Mouse (Mus musculus): Measurements from ENCODE around the gene Xylt1. TPM values are rescaled to one million over a fixed set of nuclear protein-coding genes. Genes with fewer than 3 reads are reported as not detected.

The Xylt1 gene
- polyA plus RNA-seq, 1 experiment from 2014 or later = 0.52 TPM

DNA sequence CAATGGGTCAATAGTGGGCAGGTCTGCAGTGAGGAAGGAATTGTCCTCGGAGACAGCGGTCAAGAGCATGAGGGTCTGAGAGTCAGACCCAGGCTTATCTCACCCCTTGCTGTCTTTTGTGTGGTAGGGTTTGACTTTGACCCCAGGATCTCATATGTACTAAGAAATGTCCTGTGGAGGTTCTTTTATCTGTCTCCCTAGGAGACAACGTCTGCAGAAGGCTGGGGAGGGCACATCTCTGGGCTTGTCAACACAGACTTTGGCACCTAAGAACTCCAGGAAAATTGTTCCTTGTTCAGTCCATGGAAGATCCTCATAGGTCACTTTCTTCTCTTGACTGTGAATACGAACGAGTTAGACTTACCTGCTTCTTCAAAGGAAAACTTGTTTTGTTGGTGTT, 109.2 kb downstream of the Xylt1 start:
- 0 out of 2 replicates have a peak overlapping the region, but pooled peaks have one; percentile 21 for H3K27ac ChIP-seq (ENCODE audit: low read depth, low read length)
- no peak overlapping the region for H3K4me3 ChIP-seq (ENCODE audit: low read depth, low read length)
- peak; percentile 77 for ATAC-seq
- H3K4me1 ChIP-seq (replicated peaks; ENCODE audit: control insufficient read depth, insufficient read depth, low read length) = peaks cover 3% of the 10 kb centered on the region; the same call in 1 of the 2 replicates
- H3K27me3 ChIP-seq (replicated peaks; ENCODE audit: control insufficient read depth, insufficient read depth, low read length) = no peaks in the 10 kb centered on the region
- no peak overlapping the region for H3K4me2 ChIP-seq (replicated peaks; ENCODE audit: low read depth)
- no peaks in the 10 kb centered on the region for H3K9me3 ChIP-seq (ENCODE audit: control insufficient read depth)
- no peaks in the 10 kb centered on the region for H3K36me3 ChIP-seq (ENCODE audit: control insufficient read depth, insufficient read depth)
- TF ChIP-seq CTCF (IDR thresholded peaks at IDR 0.05; ENCODE audit: low read depth) = no peak
- no peak overlapping the region for H3K9ac ChIP-seq (ENCODE audit: low read depth, low read length)
- WGBS = 39% methylated on average over 5 of the region's 5 CpGs

DNA sequence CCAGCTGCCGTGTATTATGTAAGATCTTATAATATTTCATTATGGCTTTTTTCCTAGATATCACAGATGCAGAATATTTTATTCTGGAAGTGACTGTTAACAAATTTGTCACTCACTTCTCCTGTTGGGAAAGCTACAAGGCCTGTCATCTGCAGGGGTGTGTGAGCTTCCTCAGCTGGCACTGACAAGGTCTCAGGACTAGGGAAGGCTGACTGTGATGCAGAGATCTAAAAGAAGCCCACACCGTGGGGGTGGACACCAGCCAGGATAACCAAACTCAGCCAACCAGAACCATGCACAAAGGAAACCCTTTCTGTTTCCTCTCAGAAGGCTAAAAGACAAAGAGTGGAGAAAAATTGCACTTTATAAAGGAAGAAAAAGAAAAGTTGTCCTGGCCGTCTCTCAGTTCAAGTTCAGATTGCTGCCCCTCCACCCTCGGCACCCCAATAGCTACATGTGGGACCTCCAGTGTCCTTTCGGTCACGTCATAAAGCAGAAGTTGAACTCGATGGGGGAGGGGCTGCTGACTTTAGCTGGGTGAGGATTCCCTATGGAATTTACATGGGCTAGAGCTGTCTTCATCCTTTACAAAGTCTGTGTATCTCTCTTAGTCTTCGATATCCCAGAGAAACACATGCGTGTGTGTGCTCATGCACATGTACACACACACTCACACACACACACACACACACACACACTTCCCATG, 109.9 kb downstream of the Xylt1 start:
- no peak for TF ChIP-seq CTCF (IDR thresholded peaks at IDR 0.05; ENCODE audit: low read depth)
- 80% methylated on average over 9 of the region's 9 CpGs for WGBS

DNA sequence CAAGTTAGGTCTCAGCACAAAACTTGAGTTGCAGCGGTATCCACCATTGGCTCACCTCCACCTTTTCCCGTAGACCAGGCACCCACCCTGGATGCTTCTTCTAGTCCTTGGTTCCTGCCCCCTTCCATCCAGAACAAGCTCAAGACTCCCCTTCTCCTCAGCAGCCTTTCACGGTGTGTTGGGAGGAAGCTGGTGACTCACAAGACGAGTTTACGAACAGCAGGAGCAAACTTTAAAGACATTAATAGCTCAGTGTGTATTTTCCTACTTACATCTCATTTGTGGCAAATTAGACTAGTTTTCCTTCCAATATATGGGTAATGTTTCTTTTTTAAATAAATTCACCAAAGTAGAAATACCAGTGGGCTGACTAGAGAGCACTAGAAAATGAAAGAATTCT, 110.7 kb downstream of the Xylt1 start:
- Histone ChIP-seq H3K4me2 (replicated peaks; ENCODE audit: low read depth) (no peak overlapping the region), H3K4me3 (ENCODE audit: low read depth, low read length) (no peak overlapping the region), H3K9me3 (ENCODE audit: control insufficient read depth) (no peaks in the 10 kb centered on the region), H3K36me3 (ENCODE audit: control insufficient read depth, insufficient read depth) (no peaks in the 10 kb centered on the region), H3K27ac (ENCODE audit: low read depth, low read length) (no peak overlapping the region), H3K9ac (ENCODE audit: low read depth, low read length) (no peak overlapping the region), H3K4me1 (replicated peaks; ENCODE audit: control insufficient read depth, insufficient read depth, low read length) (peaks cover 3% of the 10 kb centered on the region; the same call in 1 of the 2 replicates), H3K27me3 (replicated peaks; ENCODE audit: control insufficient read depth, insufficient read depth, low read length) (no peaks in the 10 kb centered on the region)
- 76% methylated on average over 5 of the region's 5 CpGs for WGBS
- no peak for TF ChIP-seq CTCF (IDR thresholded peaks at IDR 0.05; ENCODE audit: low read depth)
- no peak for ATAC-seq

More for the DNA sequence above, 109.9 kb downstream of the Xylt1 start:
- no peak for ATAC-seq
- Histone ChIP-seq H3K9ac (ENCODE audit: low read depth, low read length) (no peak overlapping the region), H3K27me3 (replicated peaks; ENCODE audit: control insufficient read depth, insufficient read depth, low read length) (no peaks in the 10 kb centered on the region), H3K4me2 (replicated peaks; ENCODE audit: low read depth) (no peak overlapping the region), H3K4me3 (ENCODE audit: low read depth, low read length) (no peak overlapping the region), H3K27ac (ENCODE audit: low read depth, low read length) (no peak overlapping the region), H3K36me3 (ENCODE audit: control insufficient read depth, insufficient read depth) (no peaks in the 10 kb centered on the region), H3K9me3 (ENCODE audit: control insufficient read depth) (no peaks in the 10 kb centered on the region), H3K4me1 (replicated peaks; ENCODE audit: control insufficient read depth, insufficient read depth, low read length) (peaks cover 3% of the 10 kb centered on the region; the same call in 1 of the 2 replicates)

DNA sequence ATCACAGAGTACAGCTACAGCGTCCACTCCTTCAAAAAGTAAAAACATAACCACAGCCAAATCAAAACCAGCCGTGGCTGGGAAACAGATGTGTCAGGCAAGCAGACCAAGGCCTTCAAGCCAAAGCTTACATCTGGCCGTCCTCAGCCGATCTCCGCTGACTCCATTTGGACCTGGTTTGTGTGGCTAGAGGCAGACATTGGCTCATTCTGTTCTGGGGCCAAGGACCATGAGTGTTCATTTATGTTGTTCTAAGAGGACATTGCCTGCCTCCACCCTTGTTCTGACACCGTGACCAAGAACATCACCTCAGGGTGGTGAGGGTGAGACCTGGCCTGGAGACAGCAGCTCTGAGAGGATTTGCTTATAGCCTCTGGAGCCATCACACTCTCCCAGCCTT, 113.4 kb downstream of the Xylt1 start:
- Histone ChIP-seq H3K36me3 (ENCODE audit: control insufficient read depth, insufficient read depth) (no peaks in the 10 kb centered on the region), H3K4me1 (replicated peaks; ENCODE audit: control insufficient read depth, insufficient read depth, low read length) (peaks cover 3% of the 10 kb centered on the region; the same call in 1 of the 2 replicates), H3K27me3 (replicated peaks; ENCODE audit: control insufficient read depth, insufficient read depth, low read length) (no peaks in the 10 kb centered on the region), H3K9ac (ENCODE audit: low read depth, low read length) (no peak overlapping the region), H3K27ac (ENCODE audit: low read depth, low read length) (no peak overlapping the region), H3K4me3 (ENCODE audit: low read depth, low read length) (no peak overlapping the region), H3K9me3 (ENCODE audit: control insufficient read depth) (no peaks in the 10 kb centered on the region), H3K4me2 (replicated peaks; ENCODE audit: low read depth) (no peak overlapping the region)
- 88% methylated on average over 6 of the region's 6 CpGs for WGBS
- no peak for TF ChIP-seq CTCF (IDR thresholded peaks at IDR 0.05; ENCODE audit: low read depth)
- ATAC-seq = no peak

DNA sequence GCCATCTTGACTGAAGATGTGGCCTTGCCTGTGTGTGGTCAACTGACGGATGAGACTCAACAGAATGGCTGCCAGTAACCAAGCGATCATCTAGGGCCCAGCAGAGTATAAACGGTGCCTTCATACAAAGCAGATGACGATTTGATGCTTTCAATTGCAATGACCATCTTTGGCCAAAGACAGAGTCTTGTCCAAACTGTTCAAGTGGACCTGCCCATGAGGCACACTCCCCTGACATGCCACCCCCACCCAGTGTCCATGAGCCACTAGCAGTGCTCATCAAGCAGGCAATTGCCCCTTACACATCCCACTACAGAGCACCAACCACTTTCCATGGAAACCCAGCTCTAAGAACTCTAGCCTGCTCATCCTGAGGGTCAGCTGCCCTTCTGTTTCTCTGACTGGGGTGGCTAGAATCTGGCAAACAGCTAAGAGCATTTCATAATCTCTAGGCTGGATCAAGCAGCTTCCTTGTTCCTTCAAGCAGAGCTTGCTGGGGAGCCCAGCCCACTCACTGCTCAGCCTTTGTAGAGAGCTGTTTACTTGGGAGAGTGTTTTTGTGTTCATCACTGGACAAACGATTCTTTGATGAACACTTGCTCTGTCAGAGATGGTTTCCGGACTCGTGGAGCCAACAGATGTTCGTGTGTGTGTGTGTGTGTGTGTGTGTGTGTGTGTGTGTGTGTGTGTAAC, 114.0 kb downstream of the Xylt1 start:
- Histone ChIP-seq H3K9me3 (ENCODE audit: control insufficient read depth) (no peaks in the 10 kb centered on the region), H3K27me3 (replicated peaks; ENCODE audit: control insufficient read depth, insufficient read depth, low read length) (no peaks in the 10 kb centered on the region), H3K9ac (ENCODE audit: low read depth, low read length) (no peak overlapping the region), H3K36me3 (ENCODE audit: control insufficient read depth, insufficient read depth) (no peaks in the 10 kb centered on the region), H3K4me1 (replicated peaks; ENCODE audit: control insufficient read depth, insufficient read depth, low read length) (peaks cover 3% of the 10 kb centered on the region; the same call in 1 of the 2 replicates), H3K27ac (ENCODE audit: low read depth, low read length) (no peak overlapping the region), H3K4me2 (replicated peaks; ENCODE audit: low read depth) (no peak overlapping the region), H3K4me3 (ENCODE audit: low read depth, low read length) (no peak overlapping the region)
- TF ChIP-seq CTCF (IDR thresholded peaks at IDR 0.05; ENCODE audit: low read depth) = no peak
- WGBS = 66% methylated on average over 8 of the region's 8 CpGs
- ATAC-seq = no peak

DNA sequence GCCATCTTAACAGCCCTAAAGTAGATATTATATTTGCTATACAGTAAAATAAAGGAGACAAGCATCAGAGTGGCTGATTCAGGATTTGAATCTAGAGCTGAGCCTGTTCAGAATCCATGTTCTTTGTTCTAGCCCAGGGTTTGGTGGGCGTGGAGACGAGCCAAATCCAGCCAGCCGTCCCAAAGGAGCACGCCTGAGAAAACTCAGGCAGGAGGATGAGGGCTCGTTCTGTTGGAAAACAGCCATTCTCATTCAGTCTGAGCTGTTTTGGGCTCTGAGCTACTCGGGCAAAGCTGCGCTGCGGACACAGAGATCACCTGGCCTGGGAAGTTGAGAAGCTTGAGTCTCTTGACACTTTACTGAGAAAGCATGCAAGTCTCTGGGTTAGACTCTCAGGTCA, 115.0 kb downstream of the Xylt1 start:
- Histone ChIP-seq H3K4me3 (ENCODE audit: low read depth, low read length) (no peak overlapping the region), H3K4me2 (replicated peaks; ENCODE audit: low read depth) (no peak overlapping the region), H3K4me1 (replicated peaks; ENCODE audit: control insufficient read depth, insufficient read depth, low read length) (no peaks in the 10 kb centered on the region), H3K9me3 (ENCODE audit: control insufficient read depth) (no peaks in the 10 kb centered on the region), H3K27ac (ENCODE audit: low read depth, low read length) (no peak overlapping the region), H3K9ac (ENCODE audit: low read depth, low read length) (no peak overlapping the region), H3K27me3 (replicated peaks; ENCODE audit: control insufficient read depth, insufficient read depth, low read length) (no peaks in the 10 kb centered on the region), H3K36me3 (ENCODE audit: control insufficient read depth, insufficient read depth) (no peaks in the 10 kb centered on the region)
- no peak for TF ChIP-seq CTCF (IDR thresholded peaks at IDR 0.05; ENCODE audit: low read depth)
- WGBS = 84% methylated on average over 8 of the region's 8 CpGs
- ATAC-seq = no peak

All from intestine, postnatal 0 days (tissue).